Mouse (Mus musculus): Measurements from ENCODE around the gene Atp2b1. TPM values are rescaled to one million over a fixed set of nuclear protein-coding genes. Genes with fewer than 3 reads are reported as not detected.

Atp2b1 gene
- polyA plus RNA-seq, 1 experiment from 2014 or later: 38.1 TPM

- no peak for DNase-seq
- Histone ChIP-seq H3K4me1 (replicated peaks) (no peaks in the 10 kb centered on the region), H3K27ac (no peak overlapping the region)
Observed at GRCm38 (mm10) chr10:99037185-99038065, 123.2 kb downstream of the Atp2b1 start.

GRCm38 (mm10) chr10:99038866-99039265, 124.7 kb downstream of the Atp2b1 start:
- DNase-seq (no peak), ATAC-seq (ENCODE audit: low read depth) (peak; percentile 71; the same call in 1 of the 2 replicates)
- Histone ChIP-seq H3K27me3 (no peaks in the 10 kb centered on the region), H3K9ac (no peak overlapping the region), H3K4me3 (replicated peaks) (no peak overlapping the region), H3K36me3 (no peaks in the 10 kb centered on the region), H3K4me2 (no peak overlapping the region), H3K27ac (no peak overlapping the region), H3K4me1 (replicated peaks) (no peaks in the 10 kb centered on the region), H3K9me3 (replicated peaks) (no peaks in the 10 kb centered on the region)
- 61% methylated on average over 3 of the region's 3 CpGs for WGBS (ENCODE audit: insufficient replicate concordance)

More at GRCm38 (mm10) chr10:99037185-99038065, 123.2 kb downstream of the Atp2b1 start:
- Histone ChIP-seq H3K36me3 (no peaks in the 10 kb centered on the region), H3K9ac (no peak overlapping the region), H3K27me3 (no peaks in the 10 kb centered on the region), H3K9me3 (replicated peaks) (no peaks in the 10 kb centered on the region), H3K4me2 (no peak overlapping the region), H3K4me3 (replicated peaks) (no peak overlapping the region)
- 77% methylated on average over 21 of the region's 21 CpGs for WGBS (ENCODE audit: insufficient replicate concordance)
- no peak for ATAC-seq (ENCODE audit: low read depth)

GRCm38 (mm10) chr10:99040171-99040570, 126.0 kb downstream of the Atp2b1 start:
- ATAC-seq (ENCODE audit: low read depth) (no peak), DNase-seq (no peak)
- no peaks in the 10 kb centered on the region for H3K9me3 ChIP-seq (replicated peaks)
- no peaks in the 10 kb centered on the region for H3K36me3 ChIP-seq
- no peaks in the 10 kb centered on the region for H3K27me3 ChIP-seq
- WGBS (ENCODE audit: insufficient replicate concordance): 79% methylated on average over 5 of the region's 5 CpGs
- H3K4me3 ChIP-seq (replicated peaks): no peak overlapping the region
- H3K27ac ChIP-seq: no peak overlapping the region
- no peaks in the 10 kb centered on the region for H3K4me1 ChIP-seq (replicated peaks)
- no peak overlapping the region for H3K4me2 ChIP-seq
- H3K9ac ChIP-seq: no peak overlapping the region

GRCm38 (mm10) chr10:99046756-99047550, 132.7 kb downstream of the Atp2b1 start:
- H3K27ac ChIP-seq: no peak overlapping the region
- H3K9me3 ChIP-seq (replicated peaks): no peaks in the 10 kb centered on the region
- H3K9ac ChIP-seq: no peak overlapping the region
- DNase-seq (no peak), ATAC-seq (ENCODE audit: low read depth) (0 out of 2 replicates have a peak, but pooled peaks have one; percentile 36)
- H3K4me3 ChIP-seq (replicated peaks): no peak overlapping the region
- no peaks in the 10 kb centered on the region for H3K36me3 ChIP-seq
- WGBS (ENCODE audit: insufficient replicate concordance): 58% methylated on average over 5 of the region's 5 CpGs
- no peaks in the 10 kb centered on the region for H3K27me3 ChIP-seq
- no peaks in the 10 kb centered on the region; the same call in 1 of the 2 replicates for H3K4me1 ChIP-seq (replicated peaks)
- H3K4me2 ChIP-seq: no peak overlapping the region

GRCm38 (mm10) chr10:99047551-99047940, 133.3 kb downstream of the Atp2b1 start:
- H3K36me3 ChIP-seq: no peaks in the 10 kb centered on the region
- H3K27ac ChIP-seq: no peak overlapping the region
- H3K4me3 ChIP-seq (replicated peaks): no peak overlapping the region
- DNase-seq (no peak), ATAC-seq (ENCODE audit: low read depth) (no peak)
- no peaks in the 10 kb centered on the region for H3K9me3 ChIP-seq (replicated peaks)
- H3K27me3 ChIP-seq: no peaks in the 10 kb centered on the region
- H3K9ac ChIP-seq: no peak overlapping the region
- 61% methylated on average over 4 of the region's 4 CpGs for WGBS (ENCODE audit: insufficient replicate concordance)
- H3K4me1 ChIP-seq (replicated peaks): no peaks in the 10 kb centered on the region; the same call in 1 of the 2 replicates
- no peak overlapping the region for H3K4me2 ChIP-seq

GRCm38 (mm10) chr10:99050093-99050492, 135.9 kb downstream of the Atp2b1 start:
- Histone ChIP-seq H3K36me3 (no peaks in the 10 kb centered on the region), H3K27ac (no peak overlapping the region), H3K9ac (no peak overlapping the region), H3K4me1 (replicated peaks) (no peaks in the 10 kb centered on the region; the same call in 1 of the 2 replicates), H3K9me3 (replicated peaks) (no peaks in the 10 kb centered on the region), H3K27me3 (no peaks in the 10 kb centered on the region), H3K4me3 (replicated peaks) (no peak overlapping the region), H3K4me2 (no peak overlapping the region)
- ATAC-seq (ENCODE audit: low read depth) (no peak), DNase-seq (no peak)
- WGBS (ENCODE audit: insufficient replicate concordance): 73% methylated on average over 7 of the region's 7 CpGs

GRCm38 (mm10) chr10:99053111-99053510, 138.9 kb downstream of the Atp2b1 start:
- no peak overlapping the region for H3K4me3 ChIP-seq (replicated peaks)
- H3K27ac ChIP-seq: no peak overlapping the region
- H3K4me1 ChIP-seq (replicated peaks): no peaks in the 10 kb centered on the region
- no peaks in the 10 kb centered on the region for H3K9me3 ChIP-seq (replicated peaks)
- H3K36me3 ChIP-seq: no peaks in the 10 kb centered on the region
- DNase-seq (no peak), ATAC-seq (ENCODE audit: low read depth) (no peak)
- H3K9ac ChIP-seq: no peak overlapping the region
- H3K27me3 ChIP-seq: no peaks in the 10 kb centered on the region
- no peak overlapping the region for H3K4me2 ChIP-seq

GRCm38 (mm10) chr10:99060588-99060987, 146.4 kb downstream of the Atp2b1 start:
- WGBS (ENCODE audit: insufficient replicate concordance): 67% methylated on average over 7 of the region's 7 CpGs
- DNase-seq (no peak), ATAC-seq (ENCODE audit: low read depth) (no peak)
- Histone ChIP-seq H3K9ac (no peak overlapping the region), H3K27me3 (no peaks in the 10 kb centered on the region), H3K36me3 (no peaks in the 10 kb centered on the region), H3K4me3 (replicated peaks) (no peak overlapping the region), H3K4me2 (no peak overlapping the region), H3K9me3 (replicated peaks) (no peaks in the 10 kb centered on the region), H3K4me1 (replicated peaks) (no peaks in the 10 kb centered on the region), H3K27ac (no peak overlapping the region)

- 73% methylated on average over 10 of the region's 10 CpGs for WGBS (ENCODE audit: insufficient replicate concordance)
- no peak for DNase-seq
- no peaks in the 10 kb centered on the region for H3K9me3 ChIP-seq (replicated peaks)
- H3K4me2 ChIP-seq: no peak overlapping the region
- no peak overlapping the region for H3K4me3 ChIP-seq (replicated peaks)
- H3K27ac ChIP-seq: no peak overlapping the region
- H3K27me3 ChIP-seq: no peaks in the 10 kb centered on the region
- H3K36me3 ChIP-seq: no peaks in the 10 kb centered on the region
- ATAC-seq (ENCODE audit: low read depth): no peak
- no peaks in the 10 kb centered on the region for H3K4me1 ChIP-seq (replicated peaks)
- H3K9ac ChIP-seq: no peak overlapping the region
Observed at GRCm38 (mm10) chr10:99061418-99061817, 147.2 kb downstream of the Atp2b1 start.

- no peak overlapping the region for H3K4me3 ChIP-seq (replicated peaks)
- no peak overlapping the region for H3K4me2 ChIP-seq
- no peaks in the 10 kb centered on the region for H3K27me3 ChIP-seq
- H3K36me3 ChIP-seq: no peaks in the 10 kb centered on the region
- DNase-seq: no peak
- 59% methylated on average over 5 of the region's 5 CpGs for WGBS (ENCODE audit: insufficient replicate concordance)
- no peak for ATAC-seq (ENCODE audit: low read depth)
- H3K4me1 ChIP-seq (replicated peaks): no peaks in the 10 kb centered on the region
- H3K9ac ChIP-seq: no peak overlapping the region
- H3K9me3 ChIP-seq (replicated peaks): no peaks in the 10 kb centered on the region
- H3K27ac ChIP-seq: no peak overlapping the region
Observed at GRCm38 (mm10) chr10:99062546-99062945, 148.3 kb downstream of the Atp2b1 start.

Data from liver, embryonic 13.5 days (tissue).